Mouse (Mus musculus): ENCODE measurements around the gene Pld1.

Gene Pld1

DNA sequence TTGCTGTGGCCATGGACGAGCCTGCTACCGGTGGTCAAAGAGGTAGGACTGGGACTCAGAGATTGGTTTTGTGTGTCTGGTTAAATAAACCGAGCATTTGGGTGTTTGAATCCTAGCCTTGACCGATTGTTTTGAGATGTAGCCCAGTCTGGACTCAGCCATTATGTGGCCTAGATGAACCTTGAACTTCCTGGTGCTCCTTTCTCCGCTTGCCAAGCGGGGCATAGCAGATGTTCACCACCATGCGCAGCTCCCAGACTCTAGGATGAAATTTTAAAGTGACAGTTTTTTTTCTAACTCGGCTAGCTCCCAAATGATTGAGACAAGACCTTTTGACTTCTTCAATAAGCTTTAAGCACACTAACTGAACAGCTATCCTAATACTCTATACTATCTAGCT, 102.7 kb downstream of the Pld1 start:
- TF ChIP-seq GATA4 (IDR thresholded peaks at IDR 0.05; ENCODE audit: insufficient replicate concordance, low read length): no peak

GRCm38 (mm10) chr3:28042366-28042765, 103.9 kb downstream of the Pld1 start:
- TF ChIP-seq GATA4 (IDR thresholded peaks at IDR 0.05; ENCODE audit: insufficient replicate concordance, low read length): no peak

DNA sequence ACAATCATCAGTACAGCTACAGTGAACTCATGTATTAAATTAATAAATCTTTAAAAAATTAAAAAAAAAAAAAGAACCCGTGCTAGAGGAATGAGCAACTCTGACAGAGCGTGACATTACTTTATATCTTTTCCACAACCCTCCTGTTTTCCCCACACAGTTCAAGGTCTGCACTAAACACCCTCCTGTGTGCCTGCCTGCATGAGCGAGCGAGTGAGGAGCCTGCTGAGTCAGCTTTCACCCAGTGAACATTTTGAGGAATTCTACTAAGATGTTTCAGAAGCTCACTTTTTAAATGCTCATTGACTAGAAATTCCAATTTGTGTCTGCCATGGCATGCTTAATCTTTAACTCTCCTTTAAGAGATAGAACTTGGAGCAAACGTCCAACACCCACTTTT, 109.1 kb downstream of the Pld1 start:
- TF ChIP-seq GATA4 (IDR thresholded peaks at IDR 0.05; ENCODE audit: insufficient replicate concordance, low read length): no peak

DNA sequence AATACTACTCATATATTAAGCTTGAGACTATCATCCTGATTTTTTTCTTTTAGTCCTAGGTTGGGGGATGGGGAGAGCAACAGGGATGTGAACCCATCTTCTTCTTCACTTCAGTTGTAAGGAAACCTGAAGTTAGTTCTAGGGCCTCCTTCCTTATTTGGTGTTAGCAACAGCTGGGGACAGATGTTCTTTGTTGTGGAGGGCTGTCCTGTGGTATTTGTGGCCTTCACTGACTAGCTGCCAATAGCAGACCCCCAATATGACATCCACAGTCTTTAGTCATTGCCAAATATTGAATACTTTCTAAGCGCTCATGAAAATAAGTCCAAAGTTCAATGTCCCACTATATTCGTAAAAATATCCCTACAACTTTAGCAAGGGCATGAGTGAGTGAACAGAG, 111.0 kb downstream of the Pld1 start:
- TF ChIP-seq GATA4 (IDR thresholded peaks at IDR 0.05; ENCODE audit: insufficient replicate concordance, low read length): no peak

- no peak for TF ChIP-seq GATA4 (IDR thresholded peaks at IDR 0.05; ENCODE audit: insufficient replicate concordance, low read length)
These were observed 114.6 kb downstream of the Pld1 start for GRCm38 (mm10) chr3:28053076-28053475.

DNA sequence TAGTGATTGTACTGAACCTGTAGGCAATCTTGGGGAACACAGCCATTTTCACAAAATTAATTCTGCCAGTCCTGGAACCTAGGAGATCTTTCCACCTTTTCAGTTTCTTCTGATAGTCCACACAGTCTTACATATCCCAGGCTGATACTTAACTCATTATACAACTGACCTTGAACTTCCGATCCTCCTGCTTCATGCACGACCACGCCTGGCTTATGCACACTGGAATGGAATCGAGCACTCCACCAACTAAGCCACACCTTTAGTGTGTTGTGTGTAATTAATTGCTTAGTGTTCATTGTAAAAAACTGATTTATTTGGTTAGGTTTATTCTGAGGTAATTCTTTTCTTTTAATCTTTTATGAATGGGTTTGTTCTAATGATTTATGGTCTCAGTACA, 122.2 kb downstream of the Pld1 start:
- TF ChIP-seq GATA4 (IDR thresholded peaks at IDR 0.05; ENCODE audit: insufficient replicate concordance, low read length): no peak

GRCm38 (mm10) chr3:28061155-28061554, 122.7 kb downstream of the Pld1 start:
- no peak for TF ChIP-seq GATA4 (IDR thresholded peaks at IDR 0.05; ENCODE audit: insufficient replicate concordance, low read length)

DNA sequence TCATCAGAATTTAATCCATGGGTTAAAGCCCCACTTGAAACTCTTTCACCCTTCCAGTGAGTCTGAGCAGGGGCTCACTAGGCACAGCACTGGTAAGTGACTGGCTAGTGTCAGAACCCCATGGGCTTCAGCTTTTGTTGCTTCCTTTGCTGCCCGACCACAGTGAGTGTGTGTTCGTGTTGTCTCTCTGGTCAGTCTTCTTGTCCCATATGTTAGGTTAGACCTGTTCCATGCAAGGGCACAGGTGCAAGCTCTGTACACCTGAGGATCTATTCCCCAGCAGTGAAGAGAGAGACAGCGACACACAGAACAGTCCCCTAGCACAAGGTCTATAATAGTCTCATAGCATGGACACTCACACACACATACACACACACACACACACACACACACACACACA, 140.7 kb downstream of the Pld1 start:
- TF ChIP-seq GATA4 (IDR thresholded peaks at IDR 0.05; ENCODE audit: insufficient replicate concordance, low read length): no peak

DNA sequence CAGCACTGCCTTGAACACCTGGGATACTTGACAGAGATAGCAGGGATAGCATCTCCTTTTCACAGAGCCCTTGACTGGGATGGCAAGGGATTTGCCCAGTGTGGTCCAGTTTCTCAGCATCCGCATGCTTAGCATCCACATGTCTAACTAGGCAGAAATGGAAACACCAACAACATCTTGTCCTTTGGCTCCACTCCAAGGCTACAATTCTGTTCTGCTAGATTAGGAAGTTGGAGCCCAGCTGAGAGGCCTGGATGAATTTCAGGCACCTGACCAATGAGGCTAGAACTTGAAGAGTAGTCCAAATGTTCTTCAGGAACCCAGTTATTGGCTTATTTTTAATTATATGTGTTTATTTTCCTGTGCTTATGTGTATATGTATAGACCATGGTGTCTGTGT, 141.6 kb downstream of the Pld1 start:
- no peak for TF ChIP-seq GATA4 (IDR thresholded peaks at IDR 0.05; ENCODE audit: insufficient replicate concordance, low read length)

DNA sequence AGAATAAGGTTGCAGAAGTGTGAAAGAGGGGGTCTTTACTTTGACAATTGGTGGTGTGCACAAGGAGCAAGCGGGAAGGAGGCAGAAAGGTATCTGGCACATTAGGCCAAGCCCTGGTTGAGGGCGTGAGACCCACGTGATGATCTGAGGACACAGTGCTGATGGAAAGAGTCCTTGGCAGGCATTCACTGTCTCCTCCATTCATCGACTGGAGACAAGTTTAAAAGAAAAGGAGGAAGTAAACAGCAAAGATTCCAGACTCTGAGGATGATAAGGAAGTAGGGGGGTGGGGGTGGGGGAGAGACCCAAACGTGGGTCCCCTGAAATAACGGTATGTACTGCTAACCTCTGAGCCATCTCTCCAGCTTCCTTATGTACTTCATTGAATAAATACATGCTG, 142.5 kb downstream of the Pld1 start:
- no peak for TF ChIP-seq GATA4 (IDR thresholded peaks at IDR 0.05; ENCODE audit: insufficient replicate concordance, low read length)

- no peak for TF ChIP-seq GATA4 (IDR thresholded peaks at IDR 0.05; ENCODE audit: insufficient replicate concordance, low read length)
These were observed 144.7 kb downstream of the Pld1 start for GRCm38 (mm10) chr3:28083218-28083617.

GRCm38 (mm10) chr3:28084281-28084680, 145.8 kb downstream of the Pld1 start:
- no peak for TF ChIP-seq GATA4 (IDR thresholded peaks at IDR 0.05; ENCODE audit: insufficient replicate concordance, low read length)

DNA sequence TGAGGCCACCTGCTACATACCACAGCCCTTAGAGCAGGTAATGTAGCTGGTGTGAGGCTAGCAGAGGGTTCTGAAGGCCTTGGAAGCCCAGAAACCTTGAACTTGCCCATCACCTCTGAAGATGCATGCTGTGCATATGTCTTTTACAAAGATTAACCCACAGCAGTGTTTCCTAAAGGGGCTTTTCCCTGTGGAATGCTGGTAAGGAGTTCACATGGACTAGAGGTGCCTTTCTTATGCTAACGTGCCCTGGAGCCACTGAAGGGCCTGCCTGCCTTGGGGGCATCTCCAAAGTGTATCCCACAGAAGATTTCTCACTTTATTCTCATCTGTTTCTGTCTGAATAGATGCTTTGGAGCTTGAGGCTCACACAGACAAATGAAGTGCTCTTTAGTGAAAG, 152.8 kb downstream of the Pld1 start:
- no peak for TF ChIP-seq GATA4 (IDR thresholded peaks at IDR 0.05; ENCODE audit: insufficient replicate concordance, low read length)

- TF ChIP-seq GATA4 (IDR thresholded peaks at IDR 0.05; ENCODE audit: insufficient replicate concordance, low read length): no peak
These were observed 153.2 kb downstream of the Pld1 start for GRCm38 (mm10) chr3:28091741-28092140.

GRCm38 (mm10) chr3:28093684-28094302, 155.3 kb downstream of the Pld1 start:
- no peak for TF ChIP-seq GATA4 (IDR thresholded peaks at IDR 0.05; ENCODE audit: insufficient replicate concordance, low read length)

DNA sequence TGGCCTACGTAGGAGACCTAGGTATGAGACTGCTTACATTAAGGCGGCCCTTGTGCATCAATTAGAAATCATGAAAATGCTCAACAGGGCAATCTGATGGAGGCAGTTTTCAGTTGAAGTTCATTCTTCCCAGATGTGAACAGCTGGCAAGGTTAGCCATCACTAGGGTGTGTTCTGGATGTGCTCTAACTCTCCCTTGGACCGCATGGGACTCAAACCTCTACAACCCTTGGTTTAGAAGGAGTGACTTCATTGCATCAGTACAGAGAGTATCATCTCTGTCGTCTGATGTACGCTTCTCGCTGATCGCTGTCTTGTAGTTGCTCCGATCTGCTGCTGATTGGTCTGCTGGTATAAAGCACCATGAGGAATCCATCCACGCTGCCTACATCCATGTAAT, 157.0 kb downstream of the Pld1 start:
- no peak for TF ChIP-seq GATA4 (IDR thresholded peaks at IDR 0.05; ENCODE audit: insufficient replicate concordance, low read length)

DNA sequence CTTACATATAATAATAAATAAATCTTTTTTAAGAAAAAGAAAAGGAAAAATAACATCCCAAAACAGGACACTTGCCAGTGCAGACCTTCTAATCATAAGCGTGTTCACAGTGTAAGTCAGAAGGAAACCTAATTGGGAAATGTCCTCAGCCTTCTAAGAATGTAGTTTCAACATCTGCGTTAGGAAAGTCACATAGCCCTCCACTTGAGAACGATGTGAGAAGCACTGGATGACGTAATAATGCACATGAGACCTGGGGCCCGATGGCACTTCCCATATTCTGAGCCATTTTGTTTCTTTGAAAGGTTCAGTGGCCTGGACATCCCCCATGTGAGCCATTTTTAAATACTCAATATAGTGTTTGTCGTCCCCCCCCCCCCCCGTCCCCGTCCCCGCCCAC, 160.7 kb downstream of the Pld1 start:
- no peak for TF ChIP-seq GATA4 (IDR thresholded peaks at IDR 0.05; ENCODE audit: insufficient replicate concordance, low read length)

Data from liver, adult (tissue).